Mouse (Mus musculus) left cerebral cortex, adult 11 months (tissue): ENCODE results near the gene Ick.
A peak's percentile ranks its signal among the peaks of the same experiment; 100 is the strongest.
"Not testable (repeated sequence)": the region's sequence is repeated elsewhere in the genome, so short reads cannot be mapped to it uniquely, and the experiment has no call there.

Experiments
- DNase-seq: peaks from one replicate; pipeline ENCODE4 v3.0.0; 2022; ENCODE audit warnings: low spot score

Gene Ick

GRCm38 (mm10) chr9:78108796-78109239 is at the start of gene Ick, which contains the start of gene Fbxo9:
Gene Ick (plus strand): TSS chr9:78109192.
Gene Fbxo9 (minus strand): TSS chr9:78109065.
- peak; percentile 90 for DNase-seq

GRCm38 (mm10) chr9:78059525-78060120 is 49.4 kb upstream of the Ick start:
- DNase-seq, result no peak

- DNase-seq, result no peak
Measured at GRCm38 (mm10) chr9:78062392-78062791, 46.6 kb upstream of the Ick start.

- no peak for DNase-seq
Measured at GRCm38 (mm10) chr9:78064121-78064520, 44.9 kb upstream of the Ick start.

GRCm38 (mm10) chr9:78070496-78070895 is 38.5 kb upstream of the Ick start:
- DNase-seq, result no peak

GRCm38 (mm10) chr9:78071626-78072025 is 37.4 kb upstream of the Ick start:
- DNase-seq, result no peak

- DNase-seq, result not testable (repeated sequence)
Measured at GRCm38 (mm10) chr9:78073291-78073690, 35.7 kb upstream of the Ick start.

GRCm38 (mm10) chr9:78073713-78074340 is 35.2 kb upstream of the Ick start:
- no peak for DNase-seq

GRCm38 (mm10) chr9:78075256-78075655 is 33.7 kb upstream of the Ick start:
- DNase-seq, result no peak

GRCm38 (mm10) chr9:78078240-78078639 is 30.8 kb upstream of the Ick start:
- DNase-seq, result no peak

GRCm38 (mm10) chr9:78081835-78082234 is 27.2 kb upstream of the Ick start:
- no peak for DNase-seq

GRCm38 (mm10) chr9:78084341-78084740 is 24.7 kb upstream of the Ick start:
- DNase-seq, result no peak

GRCm38 (mm10) chr9:78085722-78086287 is 23.2 kb upstream of the Ick start:
- DNase-seq, result no peak

GRCm38 (mm10) chr9:78087751-78088150 is 21.2 kb upstream of the Ick start:
- no peak for DNase-seq

GRCm38 (mm10) chr9:78088521-78088920 is 20.5 kb upstream of the Ick start:
- DNase-seq, result no peak

- no peak for DNase-seq
Measured at GRCm38 (mm10) chr9:78088971-78089370, 20.0 kb upstream of the Ick start.

GRCm38 (mm10) chr9:78089906-78090305 is 19.1 kb upstream of the Ick start:
- no peak for DNase-seq

- DNase-seq, result no peak
Measured at GRCm38 (mm10) chr9:78090596-78090995, 18.4 kb upstream of the Ick start.

GRCm38 (mm10) chr9:78095686-78096085 is 13.3 kb upstream of the Ick start:
- DNase-seq, result no peak

- no peak for DNase-seq
Measured at GRCm38 (mm10) chr9:78096376-78096775, 12.6 kb upstream of the Ick start.

GRCm38 (mm10) chr9:78100956-78101355 is 8.0 kb upstream of the Ick start:
- DNase-seq, result no peak

- no peak for DNase-seq
Measured at GRCm38 (mm10) chr9:78101431-78101830, 7.6 kb upstream of the Ick start.

GRCm38 (mm10) chr9:78103965-78104560 is 4.9 kb upstream of the Ick start:
- no peak for DNase-seq
